Mouse (Mus musculus): ENCODE results near the gene Stap1.

The Stap1 gene

DNA sequence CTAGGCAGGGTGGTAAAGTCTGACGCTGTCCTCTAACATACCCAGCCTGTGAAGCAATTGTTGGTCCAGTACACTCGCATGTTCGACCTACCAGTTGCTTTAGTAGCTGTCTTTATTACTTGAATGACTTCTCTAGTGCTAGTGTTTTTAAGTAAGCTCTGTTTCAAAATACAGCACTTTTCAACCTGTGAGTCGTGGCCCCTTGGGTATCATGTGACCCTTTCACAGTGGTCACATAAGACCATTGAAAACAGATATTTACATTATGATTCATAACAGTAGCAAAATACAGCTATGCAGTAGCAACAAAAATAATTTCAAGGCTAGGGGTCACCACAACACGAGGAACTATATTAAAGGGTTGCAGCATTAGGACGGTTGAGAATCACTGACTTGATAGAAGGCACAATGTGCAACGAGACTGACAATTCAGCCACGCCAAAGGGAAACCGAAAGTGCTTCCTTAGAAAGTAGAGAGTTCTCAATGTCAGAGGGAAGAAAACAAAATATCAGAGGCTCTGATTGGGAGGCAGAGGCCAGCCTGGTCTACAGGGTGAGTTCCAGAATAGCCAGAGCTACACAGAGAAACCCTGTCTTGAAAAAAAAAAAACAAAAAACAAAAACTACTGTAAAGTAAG, 47.0 kb downstream of the Stap1 start:
- in situ Hi-C loops (cut with MboI, MseI) = no loop called here

- in situ Hi-C loops (cut with MboI, MseI) = loop anchor here (5.0 kb wide), 1 partner anchor 34 kb away; no protein-coding TSS in a partner anchor
These were observed 57.2 kb downstream of the Stap1 start for GRCm38 (mm10) chr5:86128749-86129148.

DNA sequence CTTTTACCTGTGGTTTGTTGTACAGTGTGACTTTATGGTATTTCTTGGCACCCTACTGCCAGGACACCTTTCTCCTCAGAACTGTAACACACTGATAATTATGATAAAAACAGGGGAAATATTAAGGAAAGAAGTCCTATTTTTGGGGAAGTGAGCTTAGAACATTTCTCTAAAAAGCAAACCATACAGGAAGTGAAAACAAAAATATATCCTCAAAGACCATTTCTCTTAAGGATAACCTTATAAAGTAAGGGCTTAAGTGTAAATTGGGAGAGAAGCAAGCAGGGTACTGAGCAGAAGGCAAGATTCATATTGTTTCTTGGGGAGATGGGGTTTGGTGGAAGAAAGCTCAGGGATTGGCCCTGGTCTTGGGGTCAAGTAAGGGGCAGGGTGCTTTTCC, 58.3 kb downstream of the Stap1 start:
- in situ Hi-C loops (cut with MboI, MseI) = loop anchor here (5.0 kb wide), 1 partner anchor 32 kb away; no protein-coding TSS in a partner anchor
